10 mouse cellular contexts compared by ENCODE assay signal in the genomic region with DNA sequence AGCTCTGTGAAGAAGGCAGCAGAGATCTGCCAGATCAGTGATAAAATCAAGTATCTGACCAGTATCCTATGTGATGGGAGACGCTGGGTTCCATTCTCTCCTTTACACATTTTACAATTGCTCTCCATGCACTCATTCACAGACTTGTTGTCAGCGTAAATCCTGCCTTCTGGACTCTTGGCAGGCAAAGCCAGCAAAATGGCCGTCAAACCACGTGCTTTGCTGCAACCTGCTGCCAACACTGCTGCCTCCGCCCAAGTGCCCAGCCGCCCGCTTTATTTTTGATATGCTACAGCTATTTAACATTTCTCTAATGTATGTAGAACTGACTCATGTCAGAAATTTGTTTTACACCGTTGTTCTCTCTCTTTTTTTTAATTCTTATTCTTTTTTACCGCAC. TPM values are rescaled to one million over a fixed set of nuclear protein-coding genes. Genes with fewer than 3 reads are reported as not detected.
A peak's percentile ranks its signal among the peaks of the same experiment; 100 is the strongest.
DNase-seq lines count a peak whose midpoint lies in the region; ATAC-seq lines count a peak whose summit lies in the region.
"Had no signal": no experiment of that assay in that cellular context is flagged by ENCODE, and none has a peak within 500 bp of the region (broad histone marks: within the 10 kb centered on the region; RNA-seq: fewer than 3 reads in every experiment).

No protein-coding gene starts in this region.

- peaks cover 4% of the 10 kb centered on the region; the same call in 1 of the 2 replicates for H3K4me1 ChIP-seq in forebrain, embryonic 16.5 days (replicated peaks; ENCODE audit: control insufficient read depth, insufficient read depth, low read length)

- 63% methylated on average over 9 of the region's 9 CpGs for WGBS in forebrain, embryonic 16.5 days

- no peak overlapping the region for H3K4me3 ChIP-seq in forebrain, embryonic 16.5 days (replicated peaks; ENCODE audit: low read length)

- peak overlapping the region; percentile 78 for H3K27ac ChIP-seq in forebrain, embryonic 16.5 days (ENCODE audit: low read length)

- peak; percentile 39 for DNase-seq in layer of hippocampus, adult 11-12 months (ENCODE audit: low spot score)
- DNase-seq in layer of hippocampus, adult 9-10 months (ENCODE audit: low spot score): no peak
- DNase-seq in layer of hippocampus, postnatal 25 days (ENCODE audit: extremely low spot score in 1 of 2, low spot score in 1 of 2): peak; percentile 21 to 51
- peak; percentile 73 for DNase-seq in right cerebral cortex, postnatal 25 days
- no peak for DNase-seq in embryo, embryonic 9.5 days (ENCODE audit: extremely low spot score)
- no peak for DNase-seq in lung, adult 18-20 months
- DNase-seq: kidney, adult 9 months; liver had no signal

- no peak overlapping the region for H3K9ac ChIP-seq in forebrain, embryonic 16.5 days (replicated peaks; ENCODE audit: low read depth, low read length)

- no peaks in the 10 kb centered on the region for H3K27me3 ChIP-seq in forebrain, embryonic 16.5 days (replicated peaks; ENCODE audit: control insufficient read depth, insufficient read depth, low read length)

- peak; percentile 83 for ATAC-seq in forebrain, embryonic 16.5 days
- no peak for ATAC-seq in activated CD4-positive, CD25-positive, alpha-beta regulatory T cell, adult 4 months

- H3K4me2 ChIP-seq in forebrain, embryonic 16.5 days (ENCODE audit: low read length): no peak overlapping the region

- peaks cover 2% of the 10 kb centered on the region; the same call in 1 of the 2 replicates for H3K9me3 ChIP-seq in forebrain, embryonic 16.5 days (ENCODE audit: control insufficient read depth, low read length)

- no peaks in the 10 kb centered on the region for H3K36me3 ChIP-seq in forebrain, embryonic 16.5 days (ENCODE audit: control insufficient read depth, insufficient read depth)

RNA-seq across cellular contexts. Expression of a gene that starts 59.6 kb away (rescaled TPM):
- polyA plus RNA-seq in forebrain, embryonic 16.5 days (2015; fragmentation: Nextera tagmentation; extraction: Ambion mirVana): 2.8 and 3.2 TPM in 2 replicates
- 1 to 10 TPM; 7.8 to 9.7 TPM for total RNA-seq in layer of hippocampus, postnatal 25 days (2021)
- under 1 TPM; 0.15 to 0.29 TPM for polyA plus RNA-seq in activated CD4-positive, CD25-positive, alpha-beta regulatory T cell, adult 4 months (2017; shearing (Covaris generic))

Comparison
In these comparisons a context has a peak if more than half of its experiments do, and no peak if none do; other contexts are left out.
1. DNase-seq: peak in layer of hippocampus, adult 11-12 months (single experiment), layer of hippocampus, postnatal 25 days (2 of 2) and right cerebral cortex, postnatal 25 days (single experiment); none in layer of hippocampus, adult 9-10 months (single experiment), embryo, embryonic 9.5 days (single experiment) and lung, adult 18-20 months (0 of 2).